Mouse (Mus musculus) liver, adult 2 months (tissue): ENCODE measurements around the gene Stkld1. TPM values are rescaled to one million over a fixed set of nuclear protein-coding genes. Genes with fewer than 3 reads are reported as not detected.

Source experiments
- DNase-seq: peaks from one replicate; pipeline ENCODE4 v3.0.0-alpha.2; 2011; ENCODE audit warnings: low read depth, low spot score; ENCODE audit errors: extremely low read depth
- H3K27ac ChIP-seq: fragments of 200-500 bp; replicated peaks from 2 replicates; pipeline ENCODE4 v1.5.1; 2012; ENCODE audit warnings: low read depth, mild to moderate bottlenecking, control low read depth, inconsistent platforms, low read length; ENCODE audit not compliant: insufficient read depth
- H3K27me3 ChIP-seq: fragments of 200-500 bp; 2 replicates; pipeline ENCODE4 v1.6.1; 2012; ENCODE audit warnings: mild to moderate bottlenecking, moderate library complexity, low read length, inconsistent platforms; ENCODE audit not compliant: control insufficient read depth, insufficient read depth
- H3K36me3 ChIP-seq: fragments of 200-500 bp; 2 replicates; pipeline ENCODE4 v1.6.1; 2012; ENCODE audit warnings: low read length, inconsistent platforms; ENCODE audit not compliant: control insufficient read depth, insufficient read depth
- H3K4me1 ChIP-seq: fragments of 200-500 bp; 2 replicates; pipeline ENCODE4 v1.6.1; 2011; ENCODE audit warnings: low read length; ENCODE audit not compliant: control insufficient read depth, insufficient read depth
- H3K4me3 ChIP-seq: fragments of 200-500 bp; 2 replicates; pipeline ENCODE4 v1.5.1; 2011; ENCODE audit warnings: low read depth, mild to moderate bottlenecking, control low read depth, low read length, moderate library complexity; ENCODE audit not compliant: insufficient read depth
- H3K79me2 ChIP-seq: fragments of 200-500 bp; 2 replicates; pipeline ENCODE4 v1.6.1; 2012; ENCODE audit warnings: inconsistent platforms, mild to moderate bottlenecking, low read length, moderate library complexity; ENCODE audit not compliant: control insufficient read depth, insufficient read depth
- H3K9ac ChIP-seq: fragments of 200-500 bp; 2 replicates; pipeline ENCODE4 v1.6.1; 2012; ENCODE audit warnings: low read depth, mild to moderate bottlenecking, control low read depth, inconsistent platforms, low read length
- CTCF ChIP-seq: fragments of 200-500 bp; IDR thresholded peaks from 2 replicates; pipeline ENCODE4 v1.5.1; 2011; ENCODE audit warnings: low read depth, low read length, control low read depth
- POLR2A ChIP-seq: fragments of 200-500 bp; IDR thresholded peaks from 2 replicates; pipeline ENCODE4 v1.6.1; 2011; ENCODE audit warnings: low read length, control low read depth; ENCODE audit not compliant: insufficient read depth; ENCODE audit errors: extremely low read depth
- WGBS: fragments of 180-500 bp; shearing (Covaris S2); methylation state at CpG from one replicate; pipeline ENCODE4 v1.1.7; 2018; 5-methylcytosine and 5-hydroxymethylcytosine counted together
- polyA plus RNA-seq: library from polyadenylated mRNA; depleted of rRNA; stranded (reverse); fragments of >200 nt; gene quantifications from 2 replicates; pipeline ENCODE4 v1.2.3, GENCODE M21; 2012; rRNA removed
- total RNA-seq: library from RNA; depleted of rRNA; stranded (reverse); fragments of >200 nt; gene quantifications from 2 replicates; pipeline ENCODE4 v1.2.3, GENCODE M21; 2014; rRNA removed

Stkld1 gene
- total and polyA plus RNA-seq, 2 experiments, result 0.09 to 0.11 TPM

GRCm38 (mm10) chr2:26984179-26984578, 50.3 kb downstream of the Stkld1 start:
- Histone ChIP-seq H3K4me3 (no peak overlapping the region), H3K36me3 (no peaks in the 10 kb centered on the region), H3K79me2 (no peaks in the 10 kb centered on the region), H3K27me3 (no peaks in the 10 kb centered on the region), H3K27ac (no peak overlapping the region), H3K4me1 (peaks cover 9% of the 10 kb centered on the region), H3K9ac (no peak overlapping the region)
- DNase-seq, result peak; percentile 66
- WGBS, result 20% methylated on average over 2 of the region's 2 CpGs
- no peak for TF ChIP-seq POLR2A
- no peak for TF ChIP-seq CTCF

- H3K27ac ChIP-seq, result no peak overlapping the region
- peaks cover 9% of the 10 kb centered on the region for H3K4me1 ChIP-seq
- H3K79me2 ChIP-seq, result no peaks in the 10 kb centered on the region
- H3K27me3 ChIP-seq, result no peaks in the 10 kb centered on the region
- TF ChIP-seq POLR2A, result no peak
- no peak for TF ChIP-seq CTCF
- WGBS, result 33% methylated on average over 5 of the region's 5 CpGs
- DNase-seq, result peak; percentile 85
- H3K4me3 ChIP-seq, result no peak overlapping the region
- H3K9ac ChIP-seq, result no peak overlapping the region
- no peaks in the 10 kb centered on the region for H3K36me3 ChIP-seq
Observed at GRCm38 (mm10) chr2:26984640-26985039, 50.8 kb downstream of the Stkld1 start.

- no peak for DNase-seq
- 83% methylated on average over 3 of the region's 3 CpGs for WGBS
- Histone ChIP-seq H3K9ac (no peak overlapping the region), H3K4me3 (no peak overlapping the region), H3K79me2 (no peaks in the 10 kb centered on the region), H3K27me3 (no peaks in the 10 kb centered on the region), H3K4me1 (no peaks in the 10 kb centered on the region), H3K36me3 (no peaks in the 10 kb centered on the region), H3K27ac (no peak overlapping the region)
- no peak for TF ChIP-seq POLR2A
- TF ChIP-seq CTCF, result no peak
Observed at GRCm38 (mm10) chr2:26993936-26994335, 60.1 kb downstream of the Stkld1 start.

GRCm38 (mm10) chr2:26997498-26997897, 63.7 kb downstream of the Stkld1 start:
- TF ChIP-seq CTCF, result peak; percentile 20; the same call in 1 of the 2 replicates
- no peak for TF ChIP-seq POLR2A
- Histone ChIP-seq H3K4me3 (no peak overlapping the region), H3K27me3 (no peaks in the 10 kb centered on the region), H3K79me2 (no peaks in the 10 kb centered on the region), H3K4me1 (no peaks in the 10 kb centered on the region), H3K27ac (no peak overlapping the region), H3K36me3 (no peaks in the 10 kb centered on the region), H3K9ac (no peak overlapping the region)
- DNase-seq, result no peak
- WGBS, result 78% methylated on average over 1 of the region's 1 CpGs

DNA sequence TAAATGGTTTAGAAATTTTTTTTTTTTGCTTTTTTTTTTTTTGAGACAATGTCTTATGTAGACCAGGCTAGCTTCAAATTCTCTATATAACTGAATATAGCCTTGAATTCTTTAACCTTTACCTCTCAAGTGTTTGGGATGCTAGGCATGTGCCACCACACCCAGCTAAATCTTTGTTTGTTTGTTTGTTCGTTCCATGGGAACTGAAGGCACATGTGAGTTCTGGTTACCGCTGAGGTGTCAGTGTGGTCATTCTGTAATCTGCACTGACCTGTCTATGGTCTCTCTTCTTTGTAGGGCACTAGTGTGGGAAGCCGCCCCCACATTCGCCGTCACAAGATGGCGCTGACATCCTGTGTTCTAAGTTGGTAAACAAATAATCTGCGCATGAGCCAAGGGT, 64.1 kb downstream of the Stkld1 start:
- WGBS, result 77% methylated on average over 7 of the region's 7 CpGs
- Histone ChIP-seq H3K79me2 (no peaks in the 10 kb centered on the region), H3K9ac (no peak overlapping the region), H3K4me3 (no peak overlapping the region), H3K27ac (no peak overlapping the region), H3K4me1 (no peaks in the 10 kb centered on the region), H3K27me3 (no peaks in the 10 kb centered on the region), H3K36me3 (no peaks in the 10 kb centered on the region)
- TF ChIP-seq POLR2A (no peak), CTCF (no peak)
- no peak for DNase-seq

Other genes starting within 250 kb of the Stkld1 start
- not detected in 2 replicates for gene Abo, start 69.1 kb upstream of the Stkld1 start, total RNA-seq
- gene Abo, start 69.1 kb upstream of the Stkld1 start, polyA plus RNA-seq, result not detected in 2 replicates
- gene Surf6, start 31.2 kb upstream of the Stkld1 start, total RNA-seq, result 6.2 and 7.8 TPM in 2 replicates
- 6.1 and 6.2 TPM in 2 replicates for gene Surf6, start 31.2 kb upstream of the Stkld1 start, polyA plus RNA-seq
- 12.9 and 16.8 TPM in 2 replicates for gene Med22, start 23.4 kb upstream of the Stkld1 start, total RNA-seq
- 25.5 and 26.4 TPM in 2 replicates for gene Med22, start 23.4 kb upstream of the Stkld1 start, polyA plus RNA-seq
- gene Rpl7a, start 23.3 kb upstream of the Stkld1 start, total RNA-seq, result 721 and 835 TPM in 2 replicates
- gene Rpl7a, start 23.3 kb upstream of the Stkld1 start, polyA plus RNA-seq, result 398 and 434 TPM in 2 replicates
- 10.0 and 10.3 TPM in 2 replicates for gene Surf2, start 17.7 kb upstream of the Stkld1 start, total RNA-seq
- gene Surf2, start 17.7 kb upstream of the Stkld1 start, polyA plus RNA-seq, result 11.6 and 14.5 TPM in 2 replicates
- 55.5 and 60.5 TPM in 2 replicates for gene Surf1, start 17.5 kb upstream of the Stkld1 start, total RNA-seq
- 51.7 and 57.2 TPM in 2 replicates for gene Surf1, start 17.5 kb upstream of the Stkld1 start, polyA plus RNA-seq
- gene Surf4, start 119 bp upstream of the Stkld1 start, total RNA-seq, result 135 and 193 TPM in 2 replicates
- gene Surf4, start 119 bp upstream of the Stkld1 start, polyA plus RNA-seq, result 318 and 322 TPM in 2 replicates
- 15.2 TPM in 2 replicates for gene Rexo4, start 30.3 kb downstream of the Stkld1 start, total RNA-seq
- 8.3 and 11.8 TPM in 2 replicates for gene Rexo4, start 30.3 kb downstream of the Stkld1 start, polyA plus RNA-seq
- gene Adamts13, start 39.4 kb downstream of the Stkld1 start, total RNA-seq, result 5.6 and 8.3 TPM in 2 replicates
- 5.8 and 11.2 TPM in 2 replicates for gene Adamts13, start 39.4 kb downstream of the Stkld1 start, polyA plus RNA-seq
- 17.7 and 21.5 TPM in 2 replicates for gene Cacfd1, start 75.9 kb downstream of the Stkld1 start, total RNA-seq
- gene Cacfd1, start 75.9 kb downstream of the Stkld1 start, polyA plus RNA-seq, result 48.1 and 58.0 TPM in 2 replicates
- 0.34 and 0.46 TPM in 2 replicates for gene Slc2a6, start 94.0 kb downstream of the Stkld1 start, total RNA-seq
- 0.39 and 0.50 TPM in 2 replicates for gene Slc2a6, start 94.0 kb downstream of the Stkld1 start, polyA plus RNA-seq
- gene Mymk, start 138.1 kb downstream of the Stkld1 start, total RNA-seq, result not detected in 2 replicates
- not detected in 2 replicates for gene Mymk, start 138.1 kb downstream of the Stkld1 start, polyA plus RNA-seq
- gene Adamtsl2, start 145.3 kb downstream of the Stkld1 start, total RNA-seq, result 3.5 and 4.4 TPM in 2 replicates
- gene Adamtsl2, start 145.3 kb downstream of the Stkld1 start, polyA plus RNA-seq, result 4.4 and 6.7 TPM in 2 replicates
- not detected in 2 replicates for gene Fam163b, start 208.4 kb downstream of the Stkld1 start, total RNA-seq
- not detected in 2 replicates for gene Fam163b, start 208.4 kb downstream of the Stkld1 start, polyA plus RNA-seq
- under 0.01 and 0.20 TPM in 2 replicates for gene Dbh, start 231.2 kb downstream of the Stkld1 start, total RNA-seq
- gene Dbh, start 231.2 kb downstream of the Stkld1 start, polyA plus RNA-seq, result not detected in 2 replicates